Mouse (Mus musculus) kidney, adult 9 months (tissue): ENCODE data around the gene Zcwpw1.
"Not testable (repeated sequence)": the region's sequence is repeated elsewhere in the genome, so short reads cannot be mapped to it uniquely, and the experiment has no call there.

Experiments
- DNase-seq: peaks from one replicate; pipeline ENCODE4 v3.0.0; 2022

Gene Zcwpw1

DNA sequence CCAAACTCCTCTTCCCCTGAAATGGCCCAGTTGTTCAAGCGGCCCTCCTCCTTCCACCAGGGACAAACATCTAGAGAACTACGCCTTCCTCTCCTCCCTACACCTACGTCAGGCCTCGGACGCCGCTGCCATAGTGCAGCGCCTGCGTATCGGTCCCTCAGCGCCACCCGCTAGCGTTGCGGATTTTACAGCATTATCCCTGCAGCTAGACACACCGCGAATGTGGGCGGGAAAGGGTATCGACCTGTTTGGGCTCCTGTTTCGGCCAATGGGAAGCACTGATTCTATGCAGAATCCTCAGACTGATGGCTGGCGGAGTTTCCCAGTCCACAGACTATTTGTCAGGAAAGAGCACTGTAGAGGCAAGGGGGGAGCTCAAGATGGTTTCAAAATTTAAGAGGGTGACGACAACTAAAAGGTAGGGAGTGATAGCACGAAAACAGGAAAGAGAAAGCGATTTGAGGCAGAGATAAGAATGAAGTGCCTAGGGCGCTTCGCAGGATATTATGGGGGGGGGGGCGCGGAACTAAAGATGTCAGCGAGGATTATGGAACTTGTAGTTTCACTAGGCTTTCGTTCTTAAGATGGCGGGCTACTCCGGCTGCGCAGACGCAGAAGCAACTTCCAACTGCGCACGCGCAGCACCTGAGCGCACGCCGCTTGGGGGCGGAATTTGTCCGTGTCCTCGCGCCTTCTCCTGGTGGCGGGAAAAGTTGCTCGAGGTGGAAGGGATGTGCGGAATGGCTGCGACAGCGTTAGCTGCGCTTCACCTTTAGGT is at the start of gene Zcwpw1, which contains the start of gene Mepce:
Gene Zcwpw1 (plus strand): TSS at position 648 of the 778 bp plus-strand sequence.
Gene Mepce (minus strand): TSS at position 505 of the 778 bp plus-strand sequence.
- peak; percentile 97 for DNase-seq

DNA sequence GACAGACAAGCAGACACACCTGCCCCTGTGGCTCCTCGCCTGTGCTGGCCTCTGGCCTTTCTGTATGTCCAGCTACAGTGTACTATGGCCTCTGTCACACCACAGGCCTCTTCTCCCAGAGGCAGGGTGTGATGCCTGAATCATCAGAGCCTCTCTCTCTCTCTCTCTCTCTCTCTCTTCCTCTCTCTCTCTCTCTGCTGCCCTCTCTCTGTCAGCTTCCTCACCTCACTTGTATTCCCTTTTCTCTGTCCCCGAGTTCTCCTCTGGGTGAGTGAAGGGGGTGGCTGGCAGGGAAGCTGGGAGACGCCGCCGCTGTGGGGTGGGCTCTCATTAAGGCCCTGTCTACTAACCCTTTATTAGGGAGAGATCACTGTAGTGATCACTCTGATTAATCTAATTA is 49.1 kb upstream of the Zcwpw1 start:
- no peak for DNase-seq

- DNase-seq = no peak
These were observed 48.1 kb upstream of the Zcwpw1 start for GRCm38 (mm10) chr5:137739471-137739870.

GRCm38 (mm10) chr5:137740506-137740905 is 47.1 kb upstream of the Zcwpw1 start:
- DNase-seq = no peak

DNA sequence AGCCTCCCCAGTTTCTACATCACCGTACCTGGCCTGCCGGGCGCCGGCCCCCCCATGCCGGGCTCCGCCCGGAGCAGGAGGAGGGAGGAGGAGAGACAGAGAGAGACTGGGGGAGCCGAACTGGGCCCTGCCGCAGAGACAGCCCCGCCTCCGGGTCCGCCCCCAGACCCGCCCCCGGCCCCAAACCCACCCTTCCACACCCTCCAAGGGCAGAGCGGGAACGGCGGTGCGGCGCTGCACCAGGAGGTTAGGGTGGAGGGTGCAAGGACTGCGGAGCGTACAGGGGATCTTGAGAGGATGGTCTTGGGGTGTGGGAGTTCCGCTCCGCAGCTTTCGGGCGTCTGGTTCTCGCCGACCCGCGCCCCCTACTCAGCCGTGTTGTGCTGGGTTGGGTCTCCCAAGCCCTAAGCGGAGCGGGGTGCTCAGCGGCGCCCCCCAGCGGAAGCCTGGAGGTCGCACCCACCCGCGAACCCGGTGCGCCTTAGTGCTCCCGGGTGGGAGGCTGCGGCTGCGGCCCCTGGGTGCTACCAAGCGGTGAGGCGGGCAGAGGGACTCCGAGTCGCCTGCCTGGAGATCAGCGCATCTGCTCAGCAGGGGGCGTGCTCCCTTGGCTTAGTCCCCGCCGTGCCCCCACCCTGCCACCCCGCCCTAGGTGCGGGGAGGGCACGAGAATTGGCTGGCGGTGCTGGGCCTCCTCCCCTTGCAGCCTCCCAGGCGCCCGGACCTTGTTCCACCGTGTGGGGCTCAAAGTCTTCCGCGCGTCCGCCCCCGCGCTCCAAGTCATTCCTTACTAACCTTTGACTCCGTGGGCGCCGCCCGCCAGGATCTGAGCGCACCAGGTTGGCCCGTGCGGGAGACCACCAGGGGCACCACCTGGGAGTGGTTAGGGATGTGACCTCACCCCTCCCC is 46.3 kb upstream of the Zcwpw1 start, which contains the start of gene Nyap1:
Gene Nyap1 (minus strand): TSS at position 585 of the 909 bp plus-strand sequence.
- DNase-seq = peak; percentile 93

- no peak for DNase-seq
These were observed 45.5 kb upstream of the Zcwpw1 start for GRCm38 (mm10) chr5:137742048-137742447.

GRCm38 (mm10) chr5:137742836-137743235 is 44.8 kb upstream of the Zcwpw1 start:
- no peak for DNase-seq

DNA sequence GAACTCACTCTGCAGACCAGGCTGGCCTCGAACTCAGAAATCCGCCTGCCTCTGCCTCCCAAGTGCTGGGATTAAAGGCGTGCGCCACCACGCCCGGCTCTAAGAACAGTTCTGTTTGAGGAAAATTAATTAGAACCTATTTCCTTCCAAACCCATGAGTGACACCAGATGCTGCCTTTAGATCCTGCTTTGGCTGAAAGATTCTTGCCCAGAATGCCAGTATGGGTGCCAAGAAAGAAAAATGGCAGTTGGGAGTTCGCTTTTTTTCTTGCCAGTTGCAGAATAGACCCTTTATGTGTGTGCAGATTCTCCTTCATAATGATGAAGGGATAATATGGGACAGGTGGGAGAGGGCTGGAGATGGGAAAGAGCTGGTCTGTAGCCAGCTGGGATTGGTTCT is 43.4 kb upstream of the Zcwpw1 start:
- no peak for DNase-seq

DNA sequence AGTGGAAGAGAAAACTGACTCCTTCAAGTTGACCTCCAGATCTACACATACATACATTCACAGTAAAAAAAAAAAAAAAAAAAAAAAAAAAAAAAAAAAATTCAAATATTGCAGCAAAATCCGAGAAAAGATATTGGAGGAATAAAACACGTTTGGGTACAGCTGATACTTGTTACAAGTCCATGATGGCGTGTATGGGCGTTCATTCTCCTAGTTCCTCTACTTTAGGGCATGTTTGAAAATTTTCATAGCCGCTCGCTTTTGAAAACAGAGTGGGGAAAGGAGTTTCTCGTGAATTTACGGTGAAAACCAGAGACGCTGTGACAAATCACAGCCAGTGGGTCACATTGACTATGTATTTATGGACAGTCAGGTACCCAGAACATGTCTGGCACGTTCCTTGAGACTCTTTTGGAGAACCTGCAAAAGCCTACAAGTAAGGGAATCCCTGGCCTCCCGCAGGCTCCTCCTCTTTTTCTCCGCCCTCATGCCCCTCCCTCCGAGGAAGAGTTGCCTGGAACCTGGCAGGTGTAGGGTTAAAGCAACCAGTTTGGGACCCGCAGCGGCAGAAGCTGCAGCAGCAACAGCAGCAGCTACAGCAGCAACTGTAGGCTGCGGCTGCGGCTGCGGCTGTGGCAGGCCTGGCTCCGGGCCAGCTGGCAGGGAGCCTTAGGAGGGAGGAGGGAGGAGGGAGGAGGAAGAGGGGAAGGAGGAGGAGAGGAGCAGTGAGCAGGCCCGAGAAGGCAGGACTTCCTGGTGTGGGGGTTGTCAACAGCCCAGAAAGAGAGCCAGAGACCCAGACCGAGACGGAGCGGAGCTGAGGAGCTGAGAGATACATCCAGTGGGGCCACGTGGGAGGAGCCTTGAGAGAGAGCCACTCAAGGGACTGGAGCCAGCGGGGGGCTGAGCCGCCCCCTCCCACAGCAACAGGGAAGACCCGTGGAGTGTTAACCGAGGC is 42.1 kb upstream of the Zcwpw1 start, which contains the start of gene Tsc22d4:
Gene Tsc22d4 (plus strand): TSS at position 517 of the 958 bp plus-strand sequence.
- peak; percentile 95 for DNase-seq

DNA sequence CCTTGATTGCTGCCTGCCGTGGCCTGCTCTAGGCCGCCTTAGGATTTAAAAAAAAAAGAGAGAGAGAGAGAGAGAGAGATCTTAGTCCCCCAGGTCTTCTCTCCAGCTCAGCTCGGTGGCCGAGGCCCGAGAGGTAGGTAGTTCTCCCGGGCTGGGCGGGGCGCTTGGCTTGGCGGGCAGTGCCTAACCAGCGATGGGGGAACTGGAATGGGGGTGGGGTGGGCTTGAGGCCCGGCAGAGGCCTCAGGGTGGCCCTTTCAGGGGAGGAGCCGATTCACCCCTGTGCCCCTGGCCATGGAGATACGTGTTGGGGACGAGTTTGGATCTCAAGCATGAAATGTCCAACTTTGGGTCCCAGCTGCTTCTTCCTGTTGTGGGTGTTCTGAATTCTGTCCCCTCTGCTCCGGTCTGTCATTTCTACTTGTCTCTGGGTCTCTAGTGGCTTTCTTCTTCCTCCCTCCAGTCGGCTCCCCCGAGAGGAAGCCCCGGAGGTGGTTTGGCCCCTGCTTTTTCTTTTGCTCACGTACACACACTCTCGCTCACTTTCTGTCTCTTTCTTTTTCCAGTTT is 41.2 kb upstream of the Zcwpw1 start:
- DNase-seq = peak; percentile 63

GRCm38 (mm10) chr5:137746851-137747325 is 40.7 kb upstream of the Zcwpw1 start:
- DNase-seq = no peak

- DNase-seq = no peak
These were observed 40.2 kb upstream of the Zcwpw1 start for GRCm38 (mm10) chr5:137747326-137747961.

DNA sequence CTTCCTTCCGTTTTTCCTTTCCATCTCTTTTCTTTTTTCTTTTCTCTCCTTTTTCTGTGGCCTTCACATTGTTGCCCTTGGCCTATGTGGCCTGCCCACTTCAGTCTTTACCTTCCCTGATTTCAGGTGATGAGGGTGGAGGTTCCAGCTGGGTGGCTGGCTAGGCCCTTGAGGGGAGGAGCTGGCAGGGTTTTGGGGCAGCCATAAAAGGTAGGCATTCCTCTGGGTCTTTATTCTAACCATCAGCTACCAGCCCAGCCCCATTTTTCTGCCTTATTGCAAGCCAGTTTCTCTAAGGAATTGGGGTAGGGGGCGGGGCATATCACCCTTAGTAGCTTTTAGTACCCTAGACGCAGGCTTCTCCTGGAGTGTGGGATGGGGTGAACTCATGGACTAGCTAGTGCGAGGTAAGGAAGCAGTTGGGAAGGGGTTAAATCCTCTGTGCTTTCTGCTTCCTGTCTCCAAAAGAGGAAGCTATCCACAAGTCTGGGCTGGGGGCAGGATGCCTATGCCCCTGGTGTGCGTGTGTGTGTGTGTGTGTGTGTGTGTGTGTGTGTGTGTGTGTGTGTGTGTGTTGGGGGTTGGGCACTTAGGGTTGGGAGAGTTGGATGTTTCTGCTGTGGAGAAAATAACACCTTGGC is 39.3 kb upstream of the Zcwpw1 start:
- no peak for DNase-seq

DNA sequence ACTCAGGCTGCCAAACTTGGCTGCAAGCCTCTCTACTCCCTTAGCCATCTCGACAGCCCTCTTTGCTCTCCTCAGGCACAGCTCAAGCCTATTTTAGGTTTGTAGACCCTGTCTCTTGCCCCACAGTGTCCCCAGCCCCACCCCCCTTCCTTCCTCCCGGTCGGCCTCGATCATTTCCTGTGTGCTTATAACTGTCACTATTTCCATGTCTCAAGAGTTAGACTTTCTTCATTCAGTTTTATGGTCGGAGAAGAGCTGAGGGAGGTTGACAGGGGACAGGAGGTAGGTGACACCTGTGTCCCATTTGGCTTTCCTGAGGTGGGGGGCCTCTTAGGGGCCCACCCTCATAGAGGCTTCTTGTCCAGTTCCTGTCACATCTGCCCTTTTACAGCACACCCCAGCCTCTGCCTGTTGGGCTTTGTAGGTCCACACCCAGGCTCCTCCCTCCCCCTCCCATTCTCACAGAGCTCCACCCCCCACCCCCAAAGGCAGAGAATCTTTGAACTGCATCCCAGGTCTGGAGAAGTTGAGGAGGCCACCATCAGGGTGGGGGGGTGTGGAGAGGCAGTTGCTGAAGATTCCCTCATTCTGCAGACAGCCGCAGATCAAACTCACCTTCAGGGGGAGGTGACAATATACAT is 38.3 kb upstream of the Zcwpw1 start:
- no peak for DNase-seq

- not testable (repeated sequence) for DNase-seq
These were observed 37.4 kb upstream of the Zcwpw1 start for GRCm38 (mm10) chr5:137750212-137750611.

GRCm38 (mm10) chr5:137751221-137751887 is 36.2 kb upstream of the Zcwpw1 start:
- no peak for DNase-seq

GRCm38 (mm10) chr5:137751988-137752387 is 35.6 kb upstream of the Zcwpw1 start:
- DNase-seq = no peak

GRCm38 (mm10) chr5:137753111-137753832 is 34.3 kb upstream of the Zcwpw1 start:
- no peak for DNase-seq

DNA sequence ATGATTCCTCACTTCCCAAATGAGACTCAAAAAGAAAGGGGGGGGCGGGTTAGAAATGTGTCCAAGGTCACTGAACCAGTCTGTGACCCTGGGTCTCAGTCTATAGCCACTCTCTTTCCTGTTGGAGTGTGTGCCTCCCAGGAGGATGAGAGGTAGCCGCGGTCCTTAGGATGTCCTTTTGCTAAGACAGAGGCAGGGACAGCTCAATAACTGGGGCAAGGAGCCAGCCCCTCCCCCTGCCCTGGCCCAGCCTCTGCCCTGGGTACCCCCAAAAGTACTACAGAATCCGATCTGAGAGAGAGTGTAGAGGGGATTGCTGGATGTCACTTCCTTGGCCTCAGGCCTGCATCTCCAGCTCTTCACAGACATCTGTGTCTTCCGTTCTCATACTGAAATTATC is 32.2 kb upstream of the Zcwpw1 start:
- no peak for DNase-seq
